Mouse (Mus musculus): ENCODE data around the gene Psme2b.

DNA sequence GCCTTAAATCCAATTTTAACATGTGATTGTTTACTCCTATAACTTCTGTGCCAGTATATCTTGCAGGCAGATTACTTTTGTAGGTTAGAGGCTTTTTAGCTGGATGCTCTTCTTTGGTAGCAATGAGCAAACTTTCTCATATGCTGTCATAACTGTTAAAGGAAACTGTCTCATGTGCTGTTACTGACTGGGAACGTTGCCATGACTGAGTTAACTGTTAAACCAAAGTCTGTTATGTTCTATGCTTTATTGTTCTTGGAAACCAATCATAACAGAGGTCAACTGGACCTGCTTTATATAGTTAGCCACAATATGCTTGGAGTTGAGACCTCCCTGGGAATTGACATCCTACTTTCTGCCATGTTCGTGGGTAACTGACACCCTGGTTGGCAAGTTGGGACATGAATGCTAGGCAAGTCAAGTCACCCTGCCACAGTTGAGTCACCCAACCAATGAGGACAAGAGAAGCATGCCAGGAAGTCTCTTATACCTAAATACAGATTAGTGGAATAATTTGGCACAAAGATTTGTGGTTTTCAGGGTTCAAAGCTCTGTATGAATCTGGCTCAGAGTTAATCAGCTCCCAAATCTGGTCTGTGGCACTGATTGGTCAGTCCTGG, 47.1 kb downstream of the Psme2b start:
- TF ChIP-seq POLR2A (IDR thresholded peaks at IDR 0.05; ENCODE audit: control insufficient read depth, extremely low read depth, insufficient read depth, low read length, poor library complexity) (no peak), CTCF (IDR thresholded peaks at IDR 0.05; ENCODE audit: borderline replicate concordance, control insufficient read depth, extremely low read depth, insufficient read depth, low read length, poor library complexity) (no peak)

Measured in thymus, adult 2 months (tissue).